Mouse (Mus musculus) G1E (cell line): ENCODE results near the gene Dnal4. TPM values are rescaled to one million over a fixed set of nuclear protein-coding genes. Genes with fewer than 3 reads are reported as not detected.

Source experiments
- ATAC-seq: 2 replicates; pipeline ENCODE4 v1.8.0; 2016; ENCODE audit warnings: mild to moderate bottlenecking; ENCODE audit not compliant: insufficient number of reproducible peaks, poor library complexity, low FRiP score, severe bottlenecking; ENCODE audit errors: extremely low read depth
- DNase-seq: peaks from one replicate; pipeline ENCODE4 v3.0.0; 2012; ENCODE audit warnings: low spot score
- H3K27me3 ChIP-seq: 2 replicates; pipeline ENCODE4 v1.6.1; 2012; ENCODE audit warnings: mild to moderate bottlenecking, low read length, inconsistent platforms; ENCODE audit not compliant: insufficient read depth
- H3K36me3 ChIP-seq: replicated peaks from 2 replicates; pipeline ENCODE3; 2012; ENCODE audit warnings: mild to moderate bottlenecking, inconsistent platforms
- H3K4me1 ChIP-seq: 2 replicates; pipeline ENCODE4 v1.6.1; 2012; ENCODE audit warnings: low read depth, low read length, inconsistent platforms, mixed read lengths; ENCODE audit not compliant: insufficient read depth
- H3K4me3 ChIP-seq: 2 replicates; pipeline ENCODE4 v1.5.1; 2012; ENCODE audit warnings: low read depth, mild to moderate bottlenecking, inconsistent platforms, low read length, moderate library complexity, mixed read lengths
- H3K9me3 ChIP-seq: replicated peaks from 2 replicates; pipeline ENCODE4 v1.6.1; 2012; ENCODE audit warnings: inconsistent platforms
- CTCF ChIP-seq: IDR thresholded peaks from 2 replicates; pipeline ENCODE4 v1.5.1; 2012; ENCODE audit warnings: low read depth, low read length, inconsistent platforms, mixed read lengths
- GATA1 ChIP-seq: IDR thresholded peaks from 2 replicates; pipeline ENCODE4 v1.6.1; 2012; ENCODE audit warnings: borderline replicate concordance, low read length, inconsistent platforms, mixed read lengths
- GATA2 ChIP-seq: IDR thresholded peaks from 2 replicates; pipeline ENCODE4 v1.6.1; 2012; ENCODE audit warnings: low read depth, low read length, inconsistent platforms, borderline replicate concordance
- POLR2AphosphoS5 ChIP-seq: IDR thresholded peaks from 2 replicates; pipeline ENCODE4 v1.6.1; 2012; ENCODE audit warnings: low read depth, low read length, inconsistent platforms; ENCODE audit not compliant: insufficient replicate concordance
- TAL1 ChIP-seq: conservative IDR thresholded peaks from 2 replicates; pipeline ENCODE4 v1.6.1; 2012; ENCODE audit warnings: low read depth, low read length, inconsistent platforms, mixed read lengths
- polyA plus RNA-seq: library from polyadenylated mRNA; stranded (reverse); fragments of >175 nt; gene quantifications from 2 replicates; pipeline ENCODE4 v1.2.3, GENCODE M21; 2012
- total RNA-seq, 2 experiments: library from RNA; stranded (forward) in 1 of 2; stranded (reverse) in 1 of 2; fragments of 200-1000 nt in 1 of 2; fragments of >200 nt in 1 of 2; fragmentation: Nextera tagmentation in 1 of 2; gene quantifications; 2 replicates each; pipeline ENCODE4 v1.2.3; 2014 to 2017

Dnal4 gene
- total and polyA plus RNA-seq, 3 experiments: 13.1 to 29.7 (median 15.2) TPM

GRCm38 (mm10) chr15:79766168-79766567 is 11.5 kb downstream of the Dnal4 start:
- no peak for ATAC-seq
- Histone ChIP-seq H3K4me1 (peaks cover 6% of the 10 kb centered on the region; the same call in 1 of the 2 replicates), H3K27me3 (no peaks in the 10 kb centered on the region), H3K9me3 (no peaks in the 10 kb centered on the region), H3K36me3 (peaks cover 67% of the 10 kb centered on the region), H3K4me3 (no peak overlapping the region)
- DNase-seq: no peak
- no peak for TF ChIP-seq GATA2
- TF ChIP-seq CTCF: no peak
- TF ChIP-seq POLR2AphosphoS5: no peak
- TF ChIP-seq TAL1: no peak
- no peak for TF ChIP-seq GATA1

DNA sequence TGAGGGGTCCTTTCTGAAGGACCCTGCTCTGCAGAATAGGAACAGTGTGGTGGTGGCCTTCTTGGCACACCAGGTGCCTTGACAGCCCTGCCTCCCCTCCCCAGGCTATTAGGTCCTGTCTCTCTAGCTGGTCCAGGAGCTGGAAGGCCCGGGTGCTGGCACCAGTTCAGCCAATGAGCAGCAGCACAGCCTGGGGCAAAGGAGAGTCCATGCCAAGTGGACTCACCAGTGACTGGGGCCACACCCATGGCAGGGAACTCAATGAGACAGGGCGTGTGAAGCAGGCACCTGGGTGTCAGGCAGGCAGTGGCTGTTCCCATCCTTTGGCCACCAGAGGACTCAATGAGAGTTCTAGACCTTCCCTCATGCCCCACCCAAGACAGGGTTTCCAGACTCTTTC is 12.3 kb downstream of the Dnal4 start:
- TF ChIP-seq GATA1 (no peak), POLR2AphosphoS5 (no peak), TAL1 (no peak), CTCF (no peak), GATA2 (no peak)
- no peak overlapping the region for H3K4me3 ChIP-seq
- no peaks in the 10 kb centered on the region for H3K27me3 ChIP-seq
- H3K9me3 ChIP-seq: no peaks in the 10 kb centered on the region
- no peak for DNase-seq
- peaks cover 6% of the 10 kb centered on the region; the same call in 1 of the 2 replicates for H3K4me1 ChIP-seq
- H3K36me3 ChIP-seq: peaks cover 66% of the 10 kb centered on the region
- no peak for ATAC-seq

GRCm38 (mm10) chr15:79764539-79765267 is 12.9 kb downstream of the Dnal4 start:
- Histone ChIP-seq H3K4me1 (peaks cover 6% of the 10 kb centered on the region; the same call in 1 of the 2 replicates), H3K27me3 (no peaks in the 10 kb centered on the region), H3K4me3 (no peak overlapping the region), H3K9me3 (no peaks in the 10 kb centered on the region), H3K36me3 (peaks cover 63% of the 10 kb centered on the region)
- no peak for DNase-seq
- ATAC-seq: no peak
- TF ChIP-seq GATA1: no peak

- no peak overlapping the region for H3K4me3 ChIP-seq
- no peaks in the 10 kb centered on the region for H3K27me3 ChIP-seq
- no peaks in the 10 kb centered on the region for H3K9me3 ChIP-seq
- ATAC-seq (no peak), DNase-seq (no peak)
- TF ChIP-seq CTCF: no peak
- TF ChIP-seq GATA1: no peak
- TF ChIP-seq POLR2AphosphoS5: no peak
- no peak for TF ChIP-seq TAL1
- no peak for TF ChIP-seq GATA2
- H3K4me1 ChIP-seq: peaks cover 6% of the 10 kb centered on the region; the same call in 1 of the 2 replicates
- H3K36me3 ChIP-seq: peaks cover 60% of the 10 kb centered on the region
These were observed 13.9 kb downstream of the Dnal4 start for GRCm38 (mm10) chr15:79763601-79764246.

DNA sequence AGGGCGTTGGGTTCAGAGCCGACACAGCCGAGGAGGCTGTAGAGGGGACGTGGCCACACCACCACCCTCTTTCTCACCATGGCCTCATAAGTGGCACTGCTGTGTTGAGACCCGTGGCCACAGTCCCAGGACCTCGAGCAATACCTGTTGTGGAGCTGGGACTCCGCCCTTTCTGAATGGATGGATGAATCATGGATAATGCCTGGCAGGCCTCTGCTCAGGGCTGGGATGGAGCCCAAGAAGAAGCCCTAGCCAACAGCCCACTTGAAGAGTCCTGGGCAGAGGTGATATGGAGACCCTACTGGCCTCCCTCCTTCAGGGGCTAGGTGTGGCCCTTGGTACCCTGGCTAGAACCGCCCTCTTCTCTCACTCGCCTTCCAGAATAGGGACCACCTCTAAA is 14.6 kb downstream of the Dnal4 start:
- TF ChIP-seq TAL1 (no peak), POLR2AphosphoS5 (no peak), CTCF (no peak), GATA2 (no peak), GATA1 (no peak)

DNA sequence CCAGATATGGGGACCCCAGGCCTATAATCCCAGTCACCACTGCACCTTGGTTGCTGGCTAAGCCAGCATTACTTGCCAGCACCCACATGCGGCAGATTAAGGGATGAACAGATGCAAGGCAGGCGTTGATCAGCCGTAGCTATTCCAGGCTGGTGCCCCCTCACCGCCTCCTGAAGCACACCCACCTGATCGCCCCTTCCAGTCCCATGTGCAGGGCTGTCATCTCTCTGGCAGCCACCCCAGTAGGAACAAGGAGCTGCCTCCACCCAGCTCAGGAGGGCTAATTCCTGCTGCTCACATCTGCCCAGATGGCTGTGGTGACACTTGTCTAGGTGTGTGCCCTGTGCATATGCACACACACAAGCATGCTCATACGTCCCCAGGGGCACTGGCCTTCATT is 16.7 kb downstream of the Dnal4 start:
- Histone ChIP-seq H3K27me3 (peaks cover 9% of the 10 kb centered on the region; the same call in 1 of the 2 replicates), H3K9me3 (no peaks in the 10 kb centered on the region), H3K4me1 (no peaks in the 10 kb centered on the region), H3K36me3 (peaks cover 48% of the 10 kb centered on the region), H3K4me3 (no peak overlapping the region)
- DNase-seq (no peak), ATAC-seq (no peak)
- TF ChIP-seq GATA1 (no peak), TAL1 (no peak), GATA2 (no peak), POLR2AphosphoS5 (no peak), CTCF (no peak)

More for the DNA sequence above, 14.6 kb downstream of the Dnal4 start:
- no peak for ATAC-seq
- Histone ChIP-seq H3K4me1 (no peaks in the 10 kb centered on the region), H3K4me3 (no peak overlapping the region), H3K36me3 (peaks cover 57% of the 10 kb centered on the region), H3K9me3 (no peaks in the 10 kb centered on the region), H3K27me3 (no peaks in the 10 kb centered on the region)
- no peak for DNase-seq
